Mouse (Mus musculus) liver, postnatal 0 days (tissue): Measurements from ENCODE around the gene Enox2.

Experiments used
- CTCF ChIP-seq: sonication (generic); IDR thresholded peaks from 2 replicates; pipeline ENCODE4 v1.5.1; 2016; ENCODE audit warnings: antibody characterized with exemption, low read depth
- EP300 ChIP-seq: IDR thresholded peaks from 2 replicates; pipeline ENCODE4 v1.6.1; 2016; ENCODE audit warnings: antibody characterized with exemption, low read depth, mild to moderate bottlenecking

DNA sequence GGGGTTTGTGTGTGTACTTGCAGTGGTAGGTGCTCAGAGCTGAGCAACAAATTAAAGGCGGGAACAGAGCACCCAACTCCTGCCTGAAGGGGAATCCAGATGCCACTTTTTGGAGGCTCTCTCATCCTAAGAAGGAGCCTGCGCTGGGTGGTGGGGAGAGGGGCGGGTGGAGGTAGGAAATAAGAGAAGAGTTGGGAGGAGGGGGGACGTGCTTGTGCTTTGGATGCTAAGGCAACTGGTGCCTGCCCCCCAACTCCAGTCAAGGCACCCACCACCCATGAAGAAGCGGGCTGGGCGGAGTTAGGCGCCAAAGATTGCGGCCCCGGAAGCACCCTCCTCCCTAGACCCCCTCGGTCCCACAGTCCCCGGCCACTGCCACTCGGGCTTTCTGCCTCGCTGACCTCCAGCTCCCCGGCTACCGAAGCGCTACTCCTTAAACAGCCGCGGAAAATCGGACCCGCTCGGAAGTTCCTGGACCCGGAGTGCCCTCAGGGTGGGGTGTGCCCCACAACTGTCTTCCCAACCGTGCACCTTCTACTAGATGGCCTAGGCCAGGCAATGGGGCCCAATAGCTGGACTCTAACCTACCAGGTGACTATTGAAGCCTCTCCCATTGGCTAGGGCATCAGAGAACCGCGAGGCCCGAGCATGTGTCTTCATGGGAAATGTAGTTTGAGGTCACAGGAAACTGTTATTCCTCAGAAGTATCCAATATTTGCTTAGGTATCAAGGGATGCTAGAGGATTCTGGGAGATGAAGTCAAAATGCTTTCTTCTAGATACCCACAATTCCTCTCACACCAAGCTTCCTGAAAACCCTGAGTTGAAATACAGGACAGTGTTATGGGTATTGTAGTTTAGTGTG lies at the start of gene Enox2:
- TF ChIP-seq EP300: no peak
- TF ChIP-seq CTCF: no peak
